Mouse (Mus musculus) thymus, adult 2 months (tissue): ENCODE results near the gene Zfp668.

Experiments
- CTCF ChIP-seq: fragments of 200-500 bp; IDR thresholded peaks from 2 replicates; pipeline ENCODE4 v1.5.1; 2012; ENCODE audit warnings: mild to moderate bottlenecking, control low read depth, low read length, moderate library complexity, borderline replicate concordance; ENCODE audit not compliant: control insufficient read depth, poor library complexity, insufficient read depth; ENCODE audit errors: extremely low read depth
- POLR2A ChIP-seq: fragments of 200-500 bp; IDR thresholded peaks from 2 replicates; pipeline ENCODE4 v1.6.1; 2012; ENCODE audit warnings: mild to moderate bottlenecking, low read length, control low read depth, moderate library complexity; ENCODE audit not compliant: control insufficient read depth, poor library complexity, insufficient read depth; ENCODE audit errors: extremely low read depth

DNA sequence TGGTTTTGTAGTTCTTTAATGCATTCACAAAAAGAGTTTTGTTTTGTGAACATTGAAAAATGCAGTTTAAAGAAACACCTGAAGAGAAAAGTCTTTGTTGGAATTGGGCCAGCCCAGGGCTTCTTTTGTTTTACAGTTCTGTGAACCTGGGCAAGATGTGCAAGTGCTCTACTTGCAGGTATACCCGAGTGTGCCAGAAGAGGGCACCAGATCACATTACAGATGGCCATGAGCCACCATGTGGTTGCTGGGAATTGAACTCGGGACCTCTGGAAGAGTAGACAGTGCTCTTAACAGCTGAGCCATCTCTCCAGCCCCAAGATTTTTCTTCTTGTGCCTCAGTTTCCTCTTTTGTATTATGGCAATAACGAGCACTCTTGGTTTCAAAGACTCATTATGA is 41.6 kb upstream of the Zfp668 start:
- TF ChIP-seq POLR2A (no peak), CTCF (no peak)
